Mouse (Mus musculus) G1E (cell line): Measurements from ENCODE around the gene Olfr220. TPM values are rescaled to one million over a fixed set of nuclear protein-coding genes. Genes with fewer than 3 reads are reported as not detected.
A peak's percentile ranks its signal among the peaks of the same experiment; 100 is the strongest.

Source experiments
- ATAC-seq: 2 replicates; pipeline ENCODE4 v1.8.0; 2016; ENCODE audit warnings: mild to moderate bottlenecking; ENCODE audit not compliant: insufficient number of reproducible peaks, poor library complexity, low FRiP score, severe bottlenecking; ENCODE audit errors: extremely low read depth
- DNase-seq: peaks from one replicate; pipeline ENCODE4 v3.0.0; 2012; ENCODE audit warnings: low spot score
- H3K27me3 ChIP-seq: 2 replicates; pipeline ENCODE4 v1.6.1; 2012; ENCODE audit warnings: mild to moderate bottlenecking, low read length, inconsistent platforms; ENCODE audit not compliant: insufficient read depth
- H3K36me3 ChIP-seq: replicated peaks from 2 replicates; pipeline ENCODE3; 2012; ENCODE audit warnings: mild to moderate bottlenecking, inconsistent platforms
- H3K4me1 ChIP-seq: 2 replicates; pipeline ENCODE4 v1.6.1; 2012; ENCODE audit warnings: low read depth, low read length, inconsistent platforms, mixed read lengths; ENCODE audit not compliant: insufficient read depth
- H3K4me3 ChIP-seq: 2 replicates; pipeline ENCODE4 v1.5.1; 2012; ENCODE audit warnings: low read depth, mild to moderate bottlenecking, inconsistent platforms, low read length, moderate library complexity, mixed read lengths
- H3K9me3 ChIP-seq: replicated peaks from 2 replicates; pipeline ENCODE4 v1.6.1; 2012; ENCODE audit warnings: inconsistent platforms
- CTCF ChIP-seq: IDR thresholded peaks from 2 replicates; pipeline ENCODE4 v1.5.1; 2012; ENCODE audit warnings: low read depth, low read length, inconsistent platforms, mixed read lengths
- GATA1 ChIP-seq: IDR thresholded peaks from 2 replicates; pipeline ENCODE4 v1.6.1; 2012; ENCODE audit warnings: borderline replicate concordance, low read length, inconsistent platforms, mixed read lengths
- GATA2 ChIP-seq: IDR thresholded peaks from 2 replicates; pipeline ENCODE4 v1.6.1; 2012; ENCODE audit warnings: low read depth, low read length, inconsistent platforms, borderline replicate concordance
- POLR2AphosphoS5 ChIP-seq: IDR thresholded peaks from 2 replicates; pipeline ENCODE4 v1.6.1; 2012; ENCODE audit warnings: low read depth, low read length, inconsistent platforms; ENCODE audit not compliant: insufficient replicate concordance
- TAL1 ChIP-seq: conservative IDR thresholded peaks from 2 replicates; pipeline ENCODE4 v1.6.1; 2012; ENCODE audit warnings: low read depth, low read length, inconsistent platforms, mixed read lengths
- polyA plus RNA-seq: library from polyadenylated mRNA; stranded (reverse); fragments of >175 nt; gene quantifications from 2 replicates; pipeline ENCODE4 v1.2.3, GENCODE M21; 2012
- total RNA-seq, 2 experiments: library from RNA; stranded (forward) in 1 of 2; stranded (reverse) in 1 of 2; fragments of 200-1000 nt in 1 of 2; fragments of >200 nt in 1 of 2; fragmentation: Nextera tagmentation in 1 of 2; gene quantifications; 2 replicates each; pipeline ENCODE4 v1.2.3; 2014 to 2017

Gene Olfr220
- total and polyA plus RNA-seq, 3 experiments = 0.27 TPM; not detected in 2

- no peak for DNase-seq
- Histone ChIP-seq H3K9me3 (no peaks in the 10 kb centered on the region), H3K4me3 (no peak overlapping the region), H3K27me3 (no peaks in the 10 kb centered on the region), H3K4me1 (no peaks in the 10 kb centered on the region), H3K36me3 (no peaks in the 10 kb centered on the region)
- ATAC-seq = no peak
- TF ChIP-seq CTCF (no peak), POLR2AphosphoS5 (no peak), GATA1 (no peak), TAL1 (no peak), GATA2 (no peak)
These were observed 7.8 kb upstream of the Olfr220 start for GRCm38 (mm10) chr1:174434121-174434520.

GRCm38 (mm10) chr1:174455100-174455499 is 13.2 kb downstream of the Olfr220 start:
- H3K9me3 ChIP-seq = no peaks in the 10 kb centered on the region
- H3K4me1 ChIP-seq = no peaks in the 10 kb centered on the region
- no peak for ATAC-seq
- H3K36me3 ChIP-seq = no peaks in the 10 kb centered on the region
- DNase-seq = no peak
- no peak for TF ChIP-seq GATA1
- TF ChIP-seq CTCF = no peak
- no peak for TF ChIP-seq TAL1
- TF ChIP-seq POLR2AphosphoS5 = no peak
- no peak for TF ChIP-seq GATA2
- H3K27me3 ChIP-seq = no peaks in the 10 kb centered on the region
- no peak overlapping the region for H3K4me3 ChIP-seq

GRCm38 (mm10) chr1:174465385-174465784 is 23.5 kb downstream of the Olfr220 start:
- Histone ChIP-seq H3K27me3 (no peaks in the 10 kb centered on the region), H3K9me3 (no peaks in the 10 kb centered on the region), H3K36me3 (no peaks in the 10 kb centered on the region), H3K4me1 (no peaks in the 10 kb centered on the region), H3K4me3 (no peak overlapping the region)
- TF ChIP-seq GATA2 (no peak), TAL1 (no peak), POLR2AphosphoS5 (no peak), CTCF (no peak), GATA1 (no peak)
- ATAC-seq (no peak), DNase-seq (no peak)

- no peak for TF ChIP-seq TAL1
- no peak for TF ChIP-seq POLR2AphosphoS5
- TF ChIP-seq GATA1 = no peak
- TF ChIP-seq CTCF = no peak
- ATAC-seq = no peak; the same call in 1 of the 2 replicates
- Histone ChIP-seq H3K36me3 (no peaks in the 10 kb centered on the region), H3K4me3 (no peak overlapping the region), H3K9me3 (no peaks in the 10 kb centered on the region), H3K4me1 (no peaks in the 10 kb centered on the region), H3K27me3 (no peaks in the 10 kb centered on the region)
- no peak for DNase-seq
These were observed 24.4 kb downstream of the Olfr220 start for GRCm38 (mm10) chr1:174466240-174466639.

- ATAC-seq (peak; percentile 55; the same call in 1 of the 2 replicates), DNase-seq (no peak)
These were observed 27.9 kb downstream of the Olfr220 start for GRCm38 (mm10) chr1:174469736-174470135.

GRCm38 (mm10) chr1:174482567-174482966 is 40.7 kb downstream of the Olfr220 start:
- Histone ChIP-seq H3K27me3 (no peaks in the 10 kb centered on the region), H3K4me3 (no peak overlapping the region)

More at GRCm38 (mm10) chr1:174469736-174470135, 27.9 kb downstream of the Olfr220 start:
- Histone ChIP-seq H3K36me3 (no peaks in the 10 kb centered on the region), H3K27me3 (no peaks in the 10 kb centered on the region), H3K4me1 (no peaks in the 10 kb centered on the region), H3K9me3 (no peaks in the 10 kb centered on the region), H3K4me3 (no peak overlapping the region)
- peak; percentile 55 for TF ChIP-seq CTCF
- no peak for TF ChIP-seq POLR2AphosphoS5

GRCm38 (mm10) chr1:174500064-174500463 is 58.2 kb downstream of the Olfr220 start:
- TF ChIP-seq TAL1 (no peak), POLR2AphosphoS5 (no peak), CTCF (no peak)
- peaks cover 21% of the 10 kb centered on the region for H3K9me3 ChIP-seq
- no peak overlapping the region for H3K4me3 ChIP-seq
- H3K36me3 ChIP-seq = no peaks in the 10 kb centered on the region
- DNase-seq (no peak), ATAC-seq (no peak)
- no peaks in the 10 kb centered on the region for H3K4me1 ChIP-seq
- H3K27me3 ChIP-seq = no peaks in the 10 kb centered on the region

More at GRCm38 (mm10) chr1:174482567-174482966, 40.7 kb downstream of the Olfr220 start:
- Histone ChIP-seq H3K36me3 (no peaks in the 10 kb centered on the region), H3K9me3 (no peaks in the 10 kb centered on the region), H3K4me1 (no peaks in the 10 kb centered on the region)
- TF ChIP-seq GATA2 = no peak
- TF ChIP-seq POLR2AphosphoS5 = no peak
- TF ChIP-seq GATA1 = no peak
- TF ChIP-seq CTCF = no peak
- TF ChIP-seq TAL1 = no peak
- ATAC-seq = no peak
- DNase-seq = no peak

Other genes with a start within 250 kb of the Olfr220 start
- gene Olfr419, start 190.0 kb upstream of the Olfr220 start, total RNA-seq (2014; fragmentation: Nextera tagmentation) = not detected in 2 replicates
- gene Olfr419, start 190.0 kb upstream of the Olfr220 start, total RNA-seq (2017) = 0.11 and 0.12 TPM in 2 replicates
- gene Olfr419, start 190.0 kb upstream of the Olfr220 start, polyA plus RNA-seq = not detected in 2 replicates
- not detected in 2 replicates for gene Mptx1, start 111.6 kb upstream of the Olfr220 start, total RNA-seq (2014; fragmentation: Nextera tagmentation)
- gene Mptx1, start 111.6 kb upstream of the Olfr220 start, total RNA-seq (2017) = not detected in 2 replicates
- gene Mptx1, start 111.6 kb upstream of the Olfr220 start, polyA plus RNA-seq = not detected in 2 replicates
- not detected in 2 replicates for gene Olfr417, start 77.0 kb upstream of the Olfr220 start, total RNA-seq (2014; fragmentation: Nextera tagmentation)
- gene Olfr417, start 77.0 kb upstream of the Olfr220 start, total RNA-seq (2017) = 0.05 and 0.23 TPM in 2 replicates
- not detected in 2 replicates for gene Olfr417, start 77.0 kb upstream of the Olfr220 start, polyA plus RNA-seq
- gene Olfr248, start 51.0 kb upstream of the Olfr220 start, total RNA-seq (2014; fragmentation: Nextera tagmentation) = not detected in 2 replicates
- gene Olfr248, start 51.0 kb upstream of the Olfr220 start, total RNA-seq (2017) = 0.12 TPM in 1 of 2 replicates, not detected in the other
- not detected in 2 replicates for gene Olfr248, start 51.0 kb upstream of the Olfr220 start, polyA plus RNA-seq
- gene Olfr414, start 18.0 kb upstream of the Olfr220 start, total RNA-seq (2014; fragmentation: Nextera tagmentation) = not detected in 2 replicates
- 0.06 and 0.16 TPM in 2 replicates for gene Olfr414, start 18.0 kb upstream of the Olfr220 start, total RNA-seq (2017)
- gene Olfr414, start 18.0 kb upstream of the Olfr220 start, polyA plus RNA-seq = not detected in 2 replicates
- not detected in 2 replicates for gene Fmn2, start 59.7 kb downstream of the Olfr220 start, total RNA-seq (2014; fragmentation: Nextera tagmentation)
- gene Fmn2, start 59.7 kb downstream of the Olfr220 start, total RNA-seq (2017) = 0.41 TPM in 1 of 2 replicates, not detected in the other
- gene Fmn2, start 59.7 kb downstream of the Olfr220 start, polyA plus RNA-seq = not detected in 2 replicates